Mouse (Mus musculus) small intestine, adult 2 months (tissue): ENCODE results near the gene Ltc4s.

ENCODE experiments used
- CTCF ChIP-seq: fragments of 200-500 bp; IDR thresholded peaks from 2 replicates; pipeline ENCODE4 v1.5.1; 2012; ENCODE audit warnings: low read depth, mild to moderate bottlenecking, control low read depth, inconsistent platforms, low read length, moderate library complexity, mixed read lengths; ENCODE audit not compliant: insufficient replicate concordance, insufficient read length; ENCODE audit errors: extremely low read depth
- POLR2A ChIP-seq: fragments of 200-500 bp; IDR thresholded peaks from 2 replicates; pipeline ENCODE4 v1.6.1; 2012; ENCODE audit warnings: low read depth, mild to moderate bottlenecking, control low read depth, inconsistent platforms, low read length, moderate library complexity

DNA sequence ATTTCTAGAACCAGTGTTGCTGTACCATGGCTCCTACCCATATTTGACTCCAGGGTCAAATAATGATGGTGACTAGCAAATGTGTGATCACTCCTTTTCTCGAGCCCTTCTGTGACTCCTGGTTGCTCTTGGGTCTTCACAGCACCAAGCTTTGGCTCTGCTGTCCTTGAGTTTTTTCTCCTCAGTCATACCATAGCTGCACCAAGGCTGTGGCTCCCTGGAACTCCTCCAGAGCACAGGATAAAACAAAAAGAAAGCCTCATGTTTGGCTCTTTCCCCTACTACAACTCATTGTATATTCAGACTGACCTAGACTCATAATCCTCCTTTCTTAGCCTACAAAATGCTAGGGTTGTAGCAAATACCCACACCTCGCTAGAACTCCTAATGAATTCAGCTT is 34.4 kb upstream of the Ltc4s start:
- TF ChIP-seq CTCF (no peak), POLR2A (no peak)
